Mouse (Mus musculus) midbrain, embryonic 12.5 days (tissue): Measurements from ENCODE around the gene Patj. TPM values are rescaled to one million over a fixed set of nuclear protein-coding genes. Genes with fewer than 3 reads are reported as not detected.

Experiments
- ATAC-seq: fragments of 200-750 bp; cut with Nextera tagmentation; 2 replicates; pipeline ENCODE4 v1.8.0; 2017; ENCODE audit warnings: low read depth, moderate TSS enrichment, moderate library complexity; ENCODE audit not compliant: low FRiP score
- H3K27ac ChIP-seq: fragments of 300-500 bp; sonication (generic); replicated peaks from 2 replicates; pipeline ENCODE4 v1.5.1; 2016; ENCODE audit warnings: mild to moderate bottlenecking
- H3K27me3 ChIP-seq: fragments of 300-500 bp; sonication (generic); 2 replicates; pipeline ENCODE4 v1.6.1; 2016; ENCODE audit warnings: mild to moderate bottlenecking
- H3K36me3 ChIP-seq: fragments of 300-500 bp; sonication (generic); 2 replicates; pipeline ENCODE4 v1.6.1; 2016
- H3K4me1 ChIP-seq: fragments of 300-500 bp; sonication (generic); 2 replicates; pipeline ENCODE4 v1.6.1; 2016
- H3K4me2 ChIP-seq: fragments of 300-500 bp; sonication (generic); replicated peaks from 2 replicates; pipeline ENCODE4 v1.6.1; 2016; ENCODE audit warnings: mild to moderate bottlenecking, moderate library complexity
- H3K4me3 ChIP-seq: fragments of 300-500 bp; sonication (generic); 2 replicates; pipeline ENCODE4 v1.5.1; 2016; ENCODE audit warnings: mild to moderate bottlenecking
- H3K9ac ChIP-seq: fragments of 300-500 bp; sonication (generic); replicated peaks from 2 replicates; pipeline ENCODE4 v1.6.1; 2016; ENCODE audit warnings: mild to moderate bottlenecking, moderate library complexity
- H3K9me3 ChIP-seq: fragments of 300-500 bp; sonication (generic); 2 replicates; pipeline ENCODE4 v1.6.1; 2016; ENCODE audit warnings: mild to moderate bottlenecking
- WGBS: fragments of 180-500 bp; shearing (Covaris S2); methylation state at CpG from one replicate; pipeline ENCODE4 v1.1.7; 2016; 5-methylcytosine and 5-hydroxymethylcytosine counted together
- polyA plus RNA-seq: library from polyadenylated mRNA; unstranded; fragments of >200 nt; fragmentation: Nextera tagmentation; extraction: Ambion mirVana; gene quantifications from 2 replicates; pipeline ENCODE4 v1.2.1, GENCODE M21; 2016

The Patj gene
- polyA plus RNA-seq, 1 experiment from 2014 or later, result 8.5 TPM

GRCm38 (mm10) chr4:98486901-98487300, 91.3 kb downstream of the Patj start:
- no peak overlapping the region for H3K27ac ChIP-seq
- H3K27me3 ChIP-seq, result no peaks in the 10 kb centered on the region
- H3K4me2 ChIP-seq, result no peak overlapping the region
- no peaks in the 10 kb centered on the region for H3K36me3 ChIP-seq
- ATAC-seq, result no peak
- H3K9me3 ChIP-seq, result no peaks in the 10 kb centered on the region
- no peak overlapping the region for H3K4me3 ChIP-seq
- WGBS, result 91% methylated on average over 4 of the region's 4 CpGs
- H3K9ac ChIP-seq, result no peak overlapping the region
- no peaks in the 10 kb centered on the region for H3K4me1 ChIP-seq

GRCm38 (mm10) chr4:98489386-98489785, 93.8 kb downstream of the Patj start:
- no peak overlapping the region for H3K27ac ChIP-seq
- H3K4me2 ChIP-seq, result no peak overlapping the region
- H3K4me3 ChIP-seq, result no peak overlapping the region
- no peaks in the 10 kb centered on the region for H3K9me3 ChIP-seq
- no peaks in the 10 kb centered on the region for H3K27me3 ChIP-seq
- no peaks in the 10 kb centered on the region for H3K36me3 ChIP-seq
- no peak for ATAC-seq
- no peak overlapping the region for H3K9ac ChIP-seq
- WGBS, result 74% methylated on average over 1 of the region's 1 CpGs
- H3K4me1 ChIP-seq, result no peaks in the 10 kb centered on the region

GRCm38 (mm10) chr4:98498341-98498740, 102.8 kb downstream of the Patj start:
- Histone ChIP-seq H3K27me3 (no peaks in the 10 kb centered on the region), H3K27ac (no peak overlapping the region), H3K4me3 (no peak overlapping the region), H3K9ac (no peak overlapping the region), H3K36me3 (no peaks in the 10 kb centered on the region), H3K4me2 (no peak overlapping the region), H3K9me3 (no peaks in the 10 kb centered on the region), H3K4me1 (no peaks in the 10 kb centered on the region)
- WGBS, result 88% methylated on average over 4 of the region's 4 CpGs
- no peak for ATAC-seq

DNA sequence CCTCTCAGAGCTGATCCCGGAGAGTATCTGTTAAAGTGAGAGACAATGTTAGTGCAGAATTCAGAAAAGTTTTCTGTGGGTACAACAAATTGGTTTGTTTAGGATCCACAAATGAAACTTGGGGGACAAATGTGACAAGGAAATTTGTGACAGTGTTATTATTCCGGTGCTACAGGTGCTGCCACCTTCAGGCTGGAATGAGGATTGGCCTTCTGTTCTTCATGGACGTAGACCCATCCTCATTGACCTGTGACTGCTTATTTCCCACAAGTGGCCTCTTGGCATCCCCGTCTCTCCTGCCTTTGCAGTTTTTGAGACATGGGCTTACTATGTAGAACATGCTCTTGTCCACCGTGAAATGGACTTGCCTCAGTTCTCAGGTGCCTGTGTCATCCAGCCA, 104.6 kb downstream of the Patj start:
- 72% methylated on average over 5 of the region's 5 CpGs for WGBS
- Histone ChIP-seq H3K9ac (no peak overlapping the region), H3K27me3 (no peaks in the 10 kb centered on the region), H3K9me3 (no peaks in the 10 kb centered on the region), H3K27ac (no peak overlapping the region), H3K4me3 (no peak overlapping the region), H3K4me1 (no peaks in the 10 kb centered on the region), H3K4me2 (no peak overlapping the region), H3K36me3 (no peaks in the 10 kb centered on the region)
- no peak for ATAC-seq

- H3K27ac ChIP-seq, result no peak overlapping the region
- H3K9ac ChIP-seq, result no peak overlapping the region
- H3K36me3 ChIP-seq, result no peaks in the 10 kb centered on the region
- H3K4me1 ChIP-seq, result no peaks in the 10 kb centered on the region
- H3K4me3 ChIP-seq, result no peak overlapping the region
- H3K27me3 ChIP-seq, result no peaks in the 10 kb centered on the region
- ATAC-seq, result no peak
- H3K9me3 ChIP-seq, result no peaks in the 10 kb centered on the region
- WGBS, result 89% methylated on average over 2 of the region's 2 CpGs
- H3K4me2 ChIP-seq, result no peak overlapping the region
Measured at GRCm38 (mm10) chr4:98500875-98501274, 105.3 kb downstream of the Patj start.

DNA sequence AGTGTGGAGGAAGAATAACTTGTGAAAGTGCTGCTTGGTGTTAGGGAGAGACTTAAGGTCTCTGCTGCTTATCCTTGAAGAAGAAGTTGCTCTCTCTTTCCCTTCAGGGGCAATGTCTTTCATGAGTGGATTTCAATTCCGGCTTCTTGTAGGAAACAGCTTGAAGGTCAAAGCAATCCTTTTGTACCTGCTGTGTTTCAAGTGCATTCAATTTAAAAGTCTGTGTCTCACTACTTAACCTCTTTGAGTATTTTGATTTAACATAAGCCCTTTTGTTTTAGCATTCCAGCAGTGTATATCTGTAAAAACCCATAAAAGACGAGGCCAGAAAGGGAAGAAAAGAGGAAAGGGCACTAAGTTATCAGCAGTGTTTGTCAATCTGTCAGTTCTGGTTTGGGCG, 109.2 kb downstream of the Patj start:
- no peak overlapping the region for H3K4me3 ChIP-seq
- H3K36me3 ChIP-seq, result no peaks in the 10 kb centered on the region
- H3K4me2 ChIP-seq, result no peak overlapping the region
- no peaks in the 10 kb centered on the region for H3K27me3 ChIP-seq
- H3K4me1 ChIP-seq, result no peaks in the 10 kb centered on the region
- ATAC-seq, result no peak
- no peaks in the 10 kb centered on the region for H3K9me3 ChIP-seq
- 64% methylated on average over 3 of the region's 3 CpGs for WGBS
- H3K9ac ChIP-seq, result no peak overlapping the region
- H3K27ac ChIP-seq, result no peak overlapping the region

DNA sequence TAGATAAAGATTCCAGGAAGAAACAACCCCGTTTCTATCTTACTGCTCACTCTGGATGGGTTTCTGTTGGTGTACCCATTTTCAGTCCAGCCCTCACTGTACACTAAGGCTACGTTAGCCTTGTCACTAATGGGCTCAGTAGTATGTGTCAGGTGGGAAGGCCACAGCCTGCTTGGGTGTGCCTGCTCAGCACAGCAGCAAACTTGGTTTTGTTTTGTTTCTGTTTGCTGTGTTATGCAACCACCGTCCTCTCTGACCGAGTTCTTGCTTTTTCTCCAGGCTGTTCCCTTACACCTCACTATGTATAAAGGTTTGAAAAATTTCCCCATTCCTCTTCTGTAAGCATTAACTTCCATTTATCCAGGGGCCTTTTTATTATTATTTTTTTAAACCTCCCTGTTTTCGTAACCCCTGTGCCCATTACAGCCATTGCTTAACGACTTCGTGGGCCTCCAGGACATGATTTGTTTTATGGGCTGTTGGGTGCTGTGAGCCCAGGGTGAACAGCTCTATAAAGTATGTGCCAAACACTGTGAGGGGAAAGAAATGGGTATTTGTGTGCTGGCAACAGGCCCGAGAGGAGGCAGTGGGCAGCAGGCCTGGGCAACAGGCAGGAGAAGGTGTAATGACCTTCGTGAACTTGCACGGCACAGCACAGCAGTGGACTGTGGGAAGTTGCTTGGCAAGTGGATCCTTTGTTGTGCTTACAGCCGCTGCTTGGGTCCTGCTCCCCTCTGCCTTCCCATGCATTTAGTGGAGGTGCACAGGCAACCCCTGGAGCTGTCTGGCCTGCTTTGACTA, 113.1 kb downstream of the Patj start:
- no peak for ATAC-seq
- Histone ChIP-seq H3K4me2 (no peak overlapping the region), H3K27me3 (no peaks in the 10 kb centered on the region), H3K9ac (no peak overlapping the region), H3K9me3 (no peaks in the 10 kb centered on the region), H3K4me1 (no peaks in the 10 kb centered on the region), H3K4me3 (no peak overlapping the region), H3K27ac (no peak overlapping the region), H3K36me3 (no peaks in the 10 kb centered on the region)
- 84% methylated on average over 11 of the region's 11 CpGs for WGBS

DNA sequence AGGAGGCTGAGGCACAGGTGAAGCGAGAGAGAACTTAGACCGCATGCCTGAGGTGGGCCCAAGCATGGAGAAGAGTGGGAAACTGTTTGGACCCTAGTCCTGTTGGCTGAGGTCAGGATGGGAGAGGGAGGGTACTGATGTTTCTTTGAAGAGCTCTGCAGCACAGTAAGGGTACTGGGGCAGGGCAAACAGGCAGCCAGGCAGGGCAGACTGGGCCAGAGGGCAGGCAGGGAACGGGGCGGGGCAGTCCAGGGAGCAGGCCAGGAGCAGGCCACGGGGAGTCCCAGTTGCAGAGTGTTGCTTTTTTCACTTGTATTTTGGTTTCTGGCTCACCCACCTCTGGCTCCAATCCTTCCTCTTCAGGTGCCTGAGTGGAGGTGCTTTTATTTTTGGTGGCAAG, 114.4 kb downstream of the Patj start:
- H3K4me2 ChIP-seq, result no peak overlapping the region
- no peaks in the 10 kb centered on the region for H3K9me3 ChIP-seq
- WGBS, result 77% methylated on average over 5 of the region's 5 CpGs
- H3K4me3 ChIP-seq, result no peak overlapping the region
- H3K27me3 ChIP-seq, result no peaks in the 10 kb centered on the region
- ATAC-seq, result no peak
- no peaks in the 10 kb centered on the region for H3K4me1 ChIP-seq
- no peak overlapping the region for H3K9ac ChIP-seq
- no peaks in the 10 kb centered on the region for H3K36me3 ChIP-seq
- no peak overlapping the region for H3K27ac ChIP-seq

DNA sequence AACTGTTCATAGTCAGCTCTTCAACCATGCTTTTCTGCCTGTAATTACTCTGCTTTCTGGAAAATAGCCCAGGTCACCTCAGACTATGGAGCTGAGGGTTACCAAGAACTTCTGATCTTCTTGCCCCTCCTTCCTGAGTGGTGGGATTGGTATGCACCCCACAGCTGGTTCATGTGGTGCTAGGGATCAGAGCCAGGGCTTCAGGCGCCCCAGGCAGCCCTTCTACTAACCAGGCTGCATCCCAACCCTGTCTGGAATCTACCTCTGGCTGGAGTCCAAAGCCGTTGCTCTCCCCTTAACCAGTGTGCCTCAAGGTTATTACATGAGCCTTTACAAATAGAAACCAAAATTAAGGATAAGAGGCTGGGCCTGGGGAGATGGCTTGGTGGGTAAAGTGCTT, 115.7 kb downstream of the Patj start:
- no peak for ATAC-seq
- Histone ChIP-seq H3K36me3 (no peaks in the 10 kb centered on the region), H3K4me1 (no peaks in the 10 kb centered on the region), H3K4me3 (no peak overlapping the region), H3K4me2 (no peak overlapping the region), H3K27ac (no peak overlapping the region), H3K9me3 (no peaks in the 10 kb centered on the region), H3K9ac (no peak overlapping the region), H3K27me3 (no peaks in the 10 kb centered on the region)
- WGBS, result 70% methylated on average over 2 of the region's 2 CpGs

- Histone ChIP-seq H3K27me3 (no peaks in the 10 kb centered on the region), H3K4me3 (no peak overlapping the region), H3K27ac (no peak overlapping the region), H3K9me3 (no peaks in the 10 kb centered on the region), H3K36me3 (no peaks in the 10 kb centered on the region), H3K9ac (no peak overlapping the region), H3K4me1 (no peaks in the 10 kb centered on the region), H3K4me2 (no peak overlapping the region)
- ATAC-seq, result no peak
- WGBS, result 86% methylated on average over 10 of the region's 10 CpGs
Measured at GRCm38 (mm10) chr4:98511964-98512743, 116.6 kb downstream of the Patj start.

- no peak for ATAC-seq
- H3K4me3 ChIP-seq, result no peak overlapping the region
- no peaks in the 10 kb centered on the region for H3K4me1 ChIP-seq
- no peak overlapping the region for H3K9ac ChIP-seq
- no peaks in the 10 kb centered on the region for H3K27me3 ChIP-seq
- WGBS, result 92% methylated on average over 6 of the region's 6 CpGs
- no peak overlapping the region for H3K4me2 ChIP-seq
- H3K27ac ChIP-seq, result no peak overlapping the region
- H3K36me3 ChIP-seq, result no peaks in the 10 kb centered on the region
- no peaks in the 10 kb centered on the region for H3K9me3 ChIP-seq
Measured at GRCm38 (mm10) chr4:98520492-98520891, 124.9 kb downstream of the Patj start.

- 96% methylated on average over 10 of the region's 10 CpGs for WGBS
- Histone ChIP-seq H3K4me1 (no peaks in the 10 kb centered on the region), H3K9ac (no peak overlapping the region)
Measured at GRCm38 (mm10) chr4:98524525-98524924, 128.9 kb downstream of the Patj start.

More at GRCm38 (mm10) chr4:98524525-98524924, 128.9 kb downstream of the Patj start:
- H3K4me2 ChIP-seq, result no peak overlapping the region
- no peak for ATAC-seq
- H3K9me3 ChIP-seq, result no peaks in the 10 kb centered on the region
- H3K4me3 ChIP-seq, result no peak overlapping the region
- no peak overlapping the region for H3K27ac ChIP-seq
- H3K27me3 ChIP-seq, result no peaks in the 10 kb centered on the region
- no peaks in the 10 kb centered on the region for H3K36me3 ChIP-seq
